Mouse (Mus musculus) liver, embryonic 13.5 days (tissue): ENCODE measurements around the gene Hoxb2. TPM values are rescaled to one million over a fixed set of nuclear protein-coding genes. Genes with fewer than 3 reads are reported as not detected.

ENCODE experiments used
- ATAC-seq: fragments of 200-750 bp; cut with Nextera tagmentation; 2 replicates; pipeline ENCODE4 v1.8.0; 2017; ENCODE audit warnings: low read depth, mild to moderate bottlenecking, moderate number of reproducible peaks, moderate library complexity
- DNase-seq: peaks from one replicate; pipeline ENCODE4 v3.0.0; 2022
- H3K27ac ChIP-seq: fragments of 300-500 bp; sonication (generic); 2 replicates; pipeline ENCODE4 v1.5.1; 2015; ENCODE audit warnings: moderate library complexity, mild to moderate bottlenecking, inconsistent platforms
- H3K27me3 ChIP-seq: fragments of 300-500 bp; sonication (generic); 2 replicates; pipeline ENCODE4 v1.6.1; 2015; ENCODE audit warnings: mild to moderate bottlenecking, inconsistent platforms
- H3K36me3 ChIP-seq: fragments of 300-500 bp; sonication (generic); 2 replicates; pipeline ENCODE4 v1.6.1; 2015; ENCODE audit warnings: mild to moderate bottlenecking, inconsistent platforms
- H3K4me1 ChIP-seq: fragments of 300-500 bp; sonication (generic); replicated peaks from 2 replicates; pipeline ENCODE4 v1.6.1; 2015; ENCODE audit warnings: inconsistent platforms
- H3K4me2 ChIP-seq: fragments of 300-500 bp; sonication (generic); 2 replicates; pipeline ENCODE4 v1.6.1; 2015; ENCODE audit warnings: inconsistent platforms, mild to moderate bottlenecking, moderate library complexity
- H3K4me3 ChIP-seq: fragments of 300-500 bp; sonication (generic); replicated peaks from 2 replicates; pipeline ENCODE4 v1.5.1; 2015; ENCODE audit warnings: mild to moderate bottlenecking, inconsistent platforms
- H3K9ac ChIP-seq: fragments of 300-500 bp; sonication (generic); 2 replicates; pipeline ENCODE4 v1.6.1; 2015; ENCODE audit warnings: mild to moderate bottlenecking, inconsistent platforms
- H3K9me3 ChIP-seq: fragments of 300-500 bp; sonication (generic); replicated peaks from 2 replicates; pipeline ENCODE4 v1.6.1; 2016; ENCODE audit warnings: inconsistent platforms
- WGBS: fragments of 180-500 bp; shearing (Covaris S2); methylation state at CpG from one replicate; pipeline ENCODE4 v1.1.7; 2015; ENCODE audit not compliant: insufficient replicate concordance; 5-methylcytosine and 5-hydroxymethylcytosine counted together
- polyA plus RNA-seq: library from polyadenylated mRNA; unstranded; fragments of >200 nt; fragmentation: Nextera tagmentation; extraction: Ambion mirVana; gene quantifications from 2 replicates; pipeline ENCODE4 v1.2.1, GENCODE M21; 2015

Hoxb2 gene
- polyA plus RNA-seq, 1 experiment from 2014 or later, result 1.7 TPM

DNA sequence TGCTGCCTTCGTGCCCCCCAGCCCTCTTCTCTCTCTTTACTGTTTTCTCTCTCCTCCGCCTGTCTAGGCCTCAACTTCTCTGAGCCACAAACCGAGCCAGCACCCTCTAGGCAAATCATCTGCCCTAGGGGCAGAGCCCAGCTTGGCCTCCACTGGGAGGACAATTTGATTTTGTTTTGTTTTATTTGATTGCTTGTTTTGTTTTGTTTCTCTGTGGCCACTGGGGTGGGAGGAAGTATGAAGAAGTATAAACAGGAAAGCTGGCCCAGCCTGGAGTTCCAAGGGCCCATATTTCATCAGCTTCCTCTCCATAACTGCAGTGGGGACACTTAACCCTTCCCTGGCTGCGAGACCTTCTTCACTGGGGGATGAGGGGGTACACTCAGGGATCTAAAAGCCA is 41.0 kb upstream of the Hoxb2 start:
- 22% methylated on average over 4 of the region's 4 CpGs for WGBS
- H3K9me3 ChIP-seq, result no peaks in the 10 kb centered on the region
- H3K4me2 ChIP-seq, result no peak overlapping the region
- DNase-seq, result no peak
- H3K4me3 ChIP-seq, result no peak overlapping the region
- no peaks in the 10 kb centered on the region for H3K36me3 ChIP-seq
- ATAC-seq, result no peak
- H3K4me1 ChIP-seq, result peaks cover 11% of the 10 kb centered on the region
- no peak overlapping the region; the same call in 1 of the 2 replicates for H3K27ac ChIP-seq
- H3K27me3 ChIP-seq, result peaks cover 100% of the 10 kb centered on the region
- no peak overlapping the region for H3K9ac ChIP-seq

DNA sequence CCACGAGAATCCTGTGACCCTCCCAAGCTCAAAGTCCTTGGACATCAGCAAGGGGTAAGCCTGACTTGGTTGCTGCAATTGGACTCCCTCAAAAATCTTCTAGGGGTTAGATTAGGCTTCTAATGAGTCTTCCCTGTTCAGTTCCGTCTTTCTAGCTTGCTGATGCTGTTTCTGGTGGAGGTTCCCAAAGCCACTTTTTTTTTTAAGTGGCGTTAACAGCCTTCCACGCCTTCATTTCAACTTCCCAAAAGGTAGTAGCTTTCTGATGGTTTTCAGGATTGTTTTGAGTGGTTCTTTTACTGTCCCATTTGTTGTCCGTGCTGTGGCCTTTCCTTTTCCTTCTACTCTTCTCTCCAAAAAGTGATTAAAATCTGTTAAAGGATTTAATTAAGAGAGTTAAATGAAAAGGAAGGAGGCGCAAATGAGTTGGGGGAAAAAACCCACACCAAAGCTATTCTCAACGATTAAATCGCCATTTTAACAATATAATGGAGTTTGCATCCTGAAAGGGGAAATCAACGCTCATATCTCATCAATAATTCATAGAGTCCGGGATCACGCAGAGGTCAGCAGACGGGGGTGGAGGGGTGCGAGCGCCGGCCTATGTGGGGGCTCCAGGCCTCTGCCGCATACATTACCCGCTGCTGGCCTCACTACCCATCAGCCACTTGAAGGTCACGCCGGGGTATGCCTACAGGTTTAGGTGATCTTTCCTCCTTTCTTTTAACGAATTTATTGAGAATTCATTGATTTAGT is 40.0 kb upstream of the Hoxb2 start:
- H3K4me1 ChIP-seq, result peaks cover 13% of the 10 kb centered on the region
- no peak overlapping the region for H3K9ac ChIP-seq
- H3K27ac ChIP-seq, result no peak overlapping the region
- no peaks in the 10 kb centered on the region for H3K9me3 ChIP-seq
- H3K36me3 ChIP-seq, result no peaks in the 10 kb centered on the region
- WGBS, result 27% methylated on average over 20 of the region's 20 CpGs
- ATAC-seq (no peak), DNase-seq (no peak)
- peaks cover 100% of the 10 kb centered on the region for H3K27me3 ChIP-seq
- no peak overlapping the region for H3K4me2 ChIP-seq
- no peak overlapping the region for H3K4me3 ChIP-seq

DNA sequence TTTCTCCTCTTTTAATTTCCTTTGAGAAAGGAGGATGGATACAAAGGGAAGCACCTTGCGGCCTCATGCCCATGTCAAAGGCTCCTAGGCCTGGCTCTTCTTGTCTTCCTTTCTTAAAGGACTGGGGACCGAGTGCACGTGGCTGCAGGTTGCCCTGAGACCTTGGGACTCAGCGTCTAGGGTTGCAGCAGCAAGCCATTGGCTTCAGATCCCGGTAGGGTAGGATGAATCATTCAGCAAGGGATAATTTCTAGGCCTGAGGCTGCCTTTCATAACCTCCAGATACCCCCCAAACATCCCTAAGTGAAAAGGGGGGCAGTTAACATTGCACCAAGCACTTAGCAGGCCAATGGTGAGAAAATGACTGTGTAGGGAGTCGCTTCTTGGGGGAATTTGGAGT is 39.2 kb upstream of the Hoxb2 start:
- DNase-seq, result no peak

GRCm38 (mm10) chr11:96311520-96312417 is 38.6 kb upstream of the Hoxb2 start:
- no peak overlapping the region for H3K27ac ChIP-seq
- ATAC-seq (no peak), DNase-seq (no peak)
- peaks cover 13% of the 10 kb centered on the region for H3K4me1 ChIP-seq
- H3K9me3 ChIP-seq, result no peaks in the 10 kb centered on the region
- peaks cover 100% of the 10 kb centered on the region for H3K27me3 ChIP-seq
- no peak overlapping the region for H3K9ac ChIP-seq
- H3K4me3 ChIP-seq, result peak overlapping the region; percentile 30
- no peaks in the 10 kb centered on the region for H3K36me3 ChIP-seq
- peak overlapping the region; percentile 41 for H3K4me2 ChIP-seq
- WGBS, result 2% methylated on average over 31 of the region's 31 CpGs

More for the DNA sequence above, 39.2 kb upstream of the Hoxb2 start:
- Histone ChIP-seq H3K4me1 (peaks cover 13% of the 10 kb centered on the region), H3K9ac (no peak overlapping the region), H3K27me3 (peaks cover 100% of the 10 kb centered on the region), H3K4me3 (peak overlapping the region; percentile 30), H3K36me3 (no peaks in the 10 kb centered on the region), H3K9me3 (no peaks in the 10 kb centered on the region), H3K4me2 (peak overlapping the region; percentile 41), H3K27ac (no peak overlapping the region)
- no peak for ATAC-seq
- 11% methylated on average over 6 of the region's 6 CpGs for WGBS

- H3K27me3 ChIP-seq, result peaks cover 100% of the 10 kb centered on the region
- ATAC-seq (no peak), DNase-seq (no peak)
- H3K9me3 ChIP-seq, result no peaks in the 10 kb centered on the region
- WGBS, result 35% methylated on average over 2 of the region's 2 CpGs
- no peaks in the 10 kb centered on the region for H3K36me3 ChIP-seq
- H3K4me3 ChIP-seq, result no peak overlapping the region
- H3K9ac ChIP-seq, result no peak overlapping the region
- H3K27ac ChIP-seq, result no peak overlapping the region
- H3K4me2 ChIP-seq, result no peak overlapping the region
- H3K4me1 ChIP-seq, result peaks cover 13% of the 10 kb centered on the region
Observed at GRCm38 (mm10) chr11:96313134-96313533, 37.2 kb upstream of the Hoxb2 start.

DNA sequence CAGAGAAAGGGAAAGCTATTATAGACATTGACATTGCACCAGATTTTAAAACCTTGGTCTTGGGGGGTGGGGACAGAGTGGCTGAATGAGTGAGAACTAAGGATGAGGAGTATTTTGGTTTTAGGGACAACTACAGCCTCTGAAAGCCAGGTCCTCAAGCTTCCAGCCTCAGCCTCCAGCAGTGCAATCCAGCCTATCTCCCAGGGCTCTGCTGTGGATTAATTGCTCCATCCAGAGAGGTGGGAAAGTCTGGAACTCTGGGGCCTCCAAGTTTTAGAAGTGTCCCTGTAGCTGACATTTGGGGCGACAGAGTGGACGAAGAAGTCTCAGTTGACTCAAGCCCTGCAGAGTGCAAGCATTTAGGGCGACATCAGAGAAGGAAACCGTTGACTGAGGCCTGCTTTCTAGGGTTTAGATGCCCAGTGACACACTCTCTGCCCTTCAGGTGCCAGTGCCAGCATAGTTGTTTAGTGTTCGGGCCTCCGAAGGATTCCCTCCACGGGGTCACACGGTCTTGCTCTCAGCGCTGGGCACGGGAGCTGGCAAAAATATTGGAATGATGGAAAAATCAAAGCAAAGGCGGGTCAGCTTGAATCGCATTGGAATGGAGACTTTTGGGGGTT is 36.4 kb upstream of the Hoxb2 start:
- DNase-seq (no peak), ATAC-seq (no peak)
- 21% methylated on average over 12 of the region's 12 CpGs for WGBS
- Histone ChIP-seq H3K9ac (no peak overlapping the region), H3K36me3 (no peaks in the 10 kb centered on the region), H3K27ac (peak overlapping the region; percentile 59; the same call in 1 of the 2 replicates), H3K9me3 (no peaks in the 10 kb centered on the region), H3K4me2 (no peak overlapping the region), H3K4me1 (peaks cover 13% of the 10 kb centered on the region), H3K27me3 (peaks cover 100% of the 10 kb centered on the region), H3K4me3 (no peak overlapping the region)

DNA sequence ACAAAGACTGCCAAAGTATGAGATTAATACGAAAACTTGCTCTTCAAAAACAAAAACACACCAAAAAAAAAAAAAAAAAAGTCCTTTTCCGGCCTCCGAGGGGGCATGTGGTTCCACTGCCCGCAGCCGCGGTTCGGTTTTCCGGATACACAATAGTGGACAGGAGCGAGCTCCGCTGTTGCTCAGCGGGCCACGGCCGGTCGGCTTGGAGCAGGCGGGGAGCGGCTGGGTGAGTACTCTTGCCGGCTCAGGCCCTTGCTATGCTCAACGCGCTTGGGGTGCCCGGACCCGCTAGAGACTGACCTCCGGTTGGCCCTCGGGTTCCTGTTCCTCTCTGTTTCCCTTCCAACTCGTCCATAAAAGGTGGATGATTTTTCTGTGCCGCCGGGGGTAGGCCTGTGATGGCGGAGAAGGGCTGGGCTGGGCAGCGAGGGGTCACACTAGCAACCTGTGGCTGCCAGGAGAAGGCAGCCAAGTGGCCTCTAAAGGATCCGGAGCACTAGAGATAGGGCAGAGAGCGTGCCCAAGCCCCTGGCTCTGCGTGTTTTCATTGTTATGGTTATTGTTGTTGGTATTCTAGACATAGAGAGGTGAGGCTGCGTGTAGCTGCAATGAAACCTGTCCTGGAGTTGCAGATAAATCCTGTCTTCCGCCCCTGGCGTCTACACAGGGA is 35.5 kb upstream of the Hoxb2 start:
- Histone ChIP-seq H3K9me3 (no peaks in the 10 kb centered on the region), H3K27ac (peak overlapping the region; percentile 59), H3K36me3 (no peaks in the 10 kb centered on the region), H3K27me3 (peaks cover 100% of the 10 kb centered on the region), H3K4me2 (peak overlapping the region; percentile 28), H3K4me3 (peak overlapping the region; percentile 30), H3K9ac (peak overlapping the region; percentile 26; the same call in 1 of the 2 replicates), H3K4me1 (peaks cover 10% of the 10 kb centered on the region)
- no peak for DNase-seq
- 3% methylated on average over 34 of the region's 34 CpGs for WGBS
- no peak for ATAC-seq

DNA sequence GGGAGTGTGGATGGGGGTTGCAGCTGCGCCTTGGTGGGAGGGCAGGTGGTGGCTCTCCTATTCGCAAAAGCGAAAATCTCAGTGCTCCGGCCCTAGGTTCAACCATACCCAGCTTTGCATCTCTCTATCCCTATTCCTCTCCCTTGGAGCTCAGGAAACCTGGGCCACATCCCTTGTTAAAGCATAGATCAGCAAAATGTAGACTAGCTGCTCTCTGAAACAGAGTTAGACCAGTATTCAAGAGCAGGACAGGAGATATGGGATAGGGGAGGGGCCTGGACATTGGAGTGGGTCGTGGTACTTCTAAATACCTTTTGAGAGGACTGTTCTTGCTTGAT is 35.0 kb upstream of the Hoxb2 start:
- Histone ChIP-seq H3K27me3 (peaks cover 100% of the 10 kb centered on the region), H3K36me3 (no peaks in the 10 kb centered on the region), H3K27ac (peak overlapping the region; percentile 59; the same call in 1 of the 2 replicates), H3K9ac (no peak overlapping the region), H3K4me3 (peak overlapping the region; percentile 30), H3K9me3 (no peaks in the 10 kb centered on the region), H3K4me2 (peak overlapping the region; percentile 28), H3K4me1 (peaks cover 9% of the 10 kb centered on the region)
- ATAC-seq, result no peak
- WGBS, result 26% methylated on average over 5 of the region's 5 CpGs
- no peak for DNase-seq

DNA sequence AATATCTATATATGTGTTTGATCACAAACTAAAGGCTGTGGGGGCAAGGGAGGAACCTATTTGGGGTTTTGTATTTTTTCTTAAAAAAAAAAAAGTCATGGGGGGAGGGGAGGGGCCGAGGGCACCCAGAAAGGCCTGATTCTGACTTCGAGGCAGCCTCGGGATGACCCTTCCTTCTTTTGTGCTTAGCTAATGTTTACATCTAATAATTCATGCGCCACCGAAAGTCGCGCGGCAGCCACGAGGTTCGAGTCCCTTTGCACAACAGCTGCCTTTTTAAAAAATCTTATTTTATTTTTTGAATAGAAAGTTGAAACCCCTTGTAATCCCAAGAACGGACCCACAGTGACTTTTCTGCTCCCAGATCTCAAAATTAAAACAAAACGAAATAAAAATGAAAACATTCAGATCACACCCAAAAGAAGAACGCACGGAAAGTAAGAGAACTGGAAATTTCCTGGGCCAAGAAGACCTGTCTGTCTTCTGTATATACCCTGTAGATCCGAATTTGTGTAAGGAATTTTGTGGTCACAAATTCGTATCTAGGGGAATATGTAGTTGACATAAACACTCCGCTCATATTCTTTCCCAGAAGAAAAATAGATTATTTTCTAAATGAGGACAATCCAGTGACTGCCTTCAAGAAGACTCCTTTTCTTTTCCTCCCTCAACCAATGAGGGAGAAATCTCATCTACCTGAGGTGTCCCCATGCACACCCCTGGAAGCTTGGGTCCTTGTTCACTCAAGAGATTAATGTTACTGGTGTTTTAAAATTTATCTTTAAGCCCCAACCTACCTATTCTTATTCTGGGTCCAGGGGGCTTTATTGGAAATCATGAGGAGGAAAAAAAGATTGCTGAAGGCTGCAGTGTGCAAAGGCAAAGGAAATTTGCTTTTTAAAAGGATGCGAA is 33.4 kb upstream of the Hoxb2 start:
- H3K4me2 ChIP-seq, result no peak overlapping the region
- no peaks in the 10 kb centered on the region for H3K9me3 ChIP-seq
- no peak overlapping the region for H3K27ac ChIP-seq
- H3K4me1 ChIP-seq, result peaks cover 6% of the 10 kb centered on the region; the same call in 1 of the 2 replicates
- DNase-seq (no peak), ATAC-seq (no peak)
- peaks cover 99% of the 10 kb centered on the region for H3K27me3 ChIP-seq
- no peak overlapping the region for H3K9ac ChIP-seq
- 24% methylated on average over 18 of the region's 18 CpGs for WGBS
- no peaks in the 10 kb centered on the region for H3K36me3 ChIP-seq
- H3K4me3 ChIP-seq, result no peak overlapping the region
